Mouse (Mus musculus): ENCODE results near the gene Tmem233.

Tmem233 gene

GRCm38 (mm10) chr5:116083081-116083480 lies at the start of gene Tmem233:
TSS of gene Tmem233 (minus strand) at chr5:116083244.
- DNase-seq (ENCODE audit: low spot score in 2 of 2) = no peak

GRCm38 (mm10) chr5:116123344-116123743 lies 40.3 kb upstream of the Tmem233 start:
- peak in 1 of 2 experiments; percentile 42 for DNase-seq (ENCODE audit: low spot score in 2 of 2)

- DNase-seq (ENCODE audit: low spot score in 2 of 2) = peak in 1 of 2 experiments; percentile 15
Measured at GRCm38 (mm10) chr5:116116567-116116966, 33.5 kb upstream of the Tmem233 start.

GRCm38 (mm10) chr5:116116110-116116509 lies 33.1 kb upstream of the Tmem233 start:
- DNase-seq (ENCODE audit: low spot score in 2 of 2) = no peak

GRCm38 (mm10) chr5:116115071-116115834 lies 32.2 kb upstream of the Tmem233 start:
- no peak for DNase-seq (ENCODE audit: low spot score in 2 of 2)

GRCm38 (mm10) chr5:116108651-116109050 lies 25.6 kb upstream of the Tmem233 start:
- no peak for DNase-seq (ENCODE audit: low spot score in 2 of 2)

- DNase-seq (ENCODE audit: low spot score in 2 of 2) = no peak
Measured at GRCm38 (mm10) chr5:116084231-116084630, 1.2 kb upstream of the Tmem233 start.

GRCm38 (mm10) chr5:116082241-116082900 lies 673 bp downstream of the Tmem233 start:
- DNase-seq (ENCODE audit: low spot score in 2 of 2) = no peak

- DNase-seq (ENCODE audit: low spot score in 2 of 2) = no peak
Measured at GRCm38 (mm10) chr5:116081616-116082015, 1.4 kb downstream of the Tmem233 start.

GRCm38 (mm10) chr5:116080736-116081135 lies 2.3 kb downstream of the Tmem233 start:
- no peak for DNase-seq (ENCODE audit: low spot score in 2 of 2)

- DNase-seq (ENCODE audit: low spot score in 2 of 2) = no peak
Measured at GRCm38 (mm10) chr5:116069618-116070017, 13.4 kb downstream of the Tmem233 start.

- no peak for DNase-seq (ENCODE audit: low spot score in 2 of 2)
Measured at GRCm38 (mm10) chr5:116052826-116053225, 30.2 kb downstream of the Tmem233 start.

GRCm38 (mm10) chr5:116052171-116052570 lies 30.9 kb downstream of the Tmem233 start:
- no peak for DNase-seq (ENCODE audit: low spot score in 2 of 2)

- no peak for DNase-seq (ENCODE audit: low spot score in 2 of 2)
Measured at GRCm38 (mm10) chr5:116049821-116050220, 33.2 kb downstream of the Tmem233 start.

- no peak for DNase-seq (ENCODE audit: low spot score in 2 of 2)
Measured at GRCm38 (mm10) chr5:116048321-116048720, 34.7 kb downstream of the Tmem233 start.

GRCm38 (mm10) chr5:116046246-116046645 lies 36.8 kb downstream of the Tmem233 start:
- no peak for DNase-seq (ENCODE audit: low spot score in 2 of 2)

- DNase-seq (ENCODE audit: low spot score in 2 of 2) = no peak
Measured at GRCm38 (mm10) chr5:116045581-116045980, 37.5 kb downstream of the Tmem233 start.

- DNase-seq (ENCODE audit: low spot score in 2 of 2) = no peak
Measured at GRCm38 (mm10) chr5:116042241-116042640, 40.8 kb downstream of the Tmem233 start.

GRCm38 (mm10) chr5:116039706-116040105 lies 43.3 kb downstream of the Tmem233 start:
- no peak for DNase-seq (ENCODE audit: low spot score in 2 of 2)

GRCm38 (mm10) chr5:116037731-116038130 lies 45.3 kb downstream of the Tmem233 start:
- no peak for DNase-seq (ENCODE audit: low spot score in 2 of 2)

GRCm38 (mm10) chr5:116036465-116036864 lies 46.6 kb downstream of the Tmem233 start:
- DNase-seq (ENCODE audit: low spot score in 2 of 2) = no peak

GRCm38 (mm10) chr5:116031190-116031577 lies 51.9 kb downstream of the Tmem233 start:
- DNase-seq (ENCODE audit: low spot score in 2 of 2) = peak; percentile 49 to 72

- DNase-seq (ENCODE audit: low spot score in 2 of 2) = no peak
Measured at GRCm38 (mm10) chr5:116030566-116031189, 52.4 kb downstream of the Tmem233 start.

Measured in spleen, postnatal 14 days (tissue).